ENCODE assay signal across 22 mouse cellular contexts in the genomic region with DNA sequence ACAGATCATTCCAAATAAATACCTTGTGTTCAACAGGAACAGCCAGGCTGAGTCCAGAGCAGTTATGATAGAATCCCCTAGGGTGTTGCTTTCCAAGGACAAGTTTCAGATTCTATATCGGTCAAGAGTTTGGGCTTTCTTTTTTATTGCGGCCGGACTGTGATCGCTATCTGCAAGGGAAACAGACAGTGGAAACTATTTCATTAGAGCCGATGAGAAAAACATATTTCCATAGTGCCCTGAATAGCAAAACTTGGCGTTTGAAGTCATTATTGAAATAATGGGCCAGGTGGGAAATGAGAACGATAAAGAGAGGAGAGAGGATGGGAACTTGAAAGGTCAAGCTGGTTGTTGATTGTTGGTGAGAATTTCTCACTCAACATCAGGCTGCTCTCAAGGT.
DNase-seq lines count a peak whose midpoint lies in the region.
"Had no signal": no experiment of that assay in that cellular context is flagged by ENCODE, and none has a peak within 500 bp of the region (broad histone marks: within the 10 kb centered on the region; RNA-seq: fewer than 3 reads in every experiment).

No protein-coding gene starts in this region.

- no peaks in the 10 kb centered on the region for H3K4me1 ChIP-seq in heart, embryonic 10.5 days
- H3K4me1 ChIP-seq in brown adipose tissue, adult 24 weeks (ENCODE audit: control insufficient read depth, insufficient read depth, insufficient read length, low read length) = peaks cover 7% of the 10 kb centered on the region; the same call in 1 of the 2 replicates
- H3K4me1 ChIP-seq: embryonic facial prominence, embryonic 10.5 days; forebrain, embryonic 15.5 days; heart, embryonic 15.5 days; limb, embryonic 13.5 days; liver, embryonic 12.5 days had no signal

- H3K9me3 ChIP-seq in heart, embryonic 10.5 days = no peaks in the 10 kb centered on the region
- H3K9me3 ChIP-seq: forebrain, embryonic 15.5 days; heart, embryonic 15.5 days; limb, embryonic 13.5 days; liver, embryonic 12.5 days had no signal

- no peak overlapping the region for H3K27ac ChIP-seq in heart, embryonic 10.5 days
- H3K27ac ChIP-seq in brown adipose tissue, adult 24 weeks (replicated peaks; ENCODE audit: low read depth, low read length) = peak overlapping the region; percentile 67
- H3K27ac ChIP-seq: embryonic facial prominence, embryonic 10.5 days; forebrain, embryonic 15.5 days; heart, embryonic 15.5 days; hindbrain, postnatal 0 days; layer of hippocampus, adult 2 months; limb, embryonic 13.5 days; liver, embryonic 12.5 days had no signal

- H3K27me3 ChIP-seq in heart, embryonic 10.5 days (ENCODE audit: insufficient read depth, poor library complexity, severe bottlenecking) = no peaks in the 10 kb centered on the region
- H3K27me3 ChIP-seq: forebrain, embryonic 15.5 days; heart, embryonic 15.5 days; limb, embryonic 13.5 days; liver, embryonic 12.5 days had no signal

- WGBS in heart, embryonic 10.5 days = 82% methylated on average over 7 of the region's 7 CpGs

- no peaks in the 10 kb centered on the region for H3K36me3 ChIP-seq in heart, embryonic 10.5 days
- H3K36me3 ChIP-seq: embryonic facial prominence, embryonic 10.5 days; forebrain, embryonic 15.5 days; heart, embryonic 15.5 days; limb, embryonic 13.5 days; liver, embryonic 12.5 days had no signal

- peak; percentile 9 to 59 for DNase-seq in adrenal gland, adult (ENCODE audit: inconsistent age in 2 of 2, low spot score in 1 of 2)
- no peak for DNase-seq in adrenal gland, postnatal 4 days (ENCODE audit: low spot score in 2 of 2)
- peak; percentile 74 for DNase-seq in heart, adult 8-10 months (ENCODE audit: low spot score)
- DNase-seq in heart, embryonic 10.5 days (ENCODE audit: low spot score) = no peak
- DNase-seq in kidney, postnatal 25 days = peak; percentile 21 to 52
- DNase-seq in layer of hippocampus, adult 9-11 months = no peak
- DNase-seq: adrenal gland, postnatal 25 days; cerebellum, adult 11 months; cerebellum, postnatal 10 days; gastrocnemius, postnatal 36 days; layer of hippocampus, postnatal 36 days; lung, adult 18-20 months; lung, postnatal 10 days; thymus, postnatal 36 days had no signal

- no peak overlapping the region for H3K4me3 ChIP-seq in heart, embryonic 10.5 days
- H3K4me3 ChIP-seq in brown adipose tissue, adult 24 weeks (ENCODE audit: insufficient read depth, low read depth, low read length) = no peak overlapping the region
- H3K4me3 ChIP-seq: embryonic facial prominence, embryonic 10.5 days; forebrain, embryonic 15.5 days; heart, embryonic 15.5 days; layer of hippocampus, adult 2 months; limb, embryonic 13.5 days; liver, embryonic 12.5 days had no signal

Comparison
In these comparisons a context has a peak if more than half of its experiments do, and no peak if none do; other contexts are left out.
1. DNase-seq: peak in adrenal gland, adult (2 of 2), heart, adult 8-10 months (single experiment) and kidney, postnatal 25 days (2 of 2); none in adrenal gland, postnatal 4 days (0 of 2), heart, embryonic 10.5 days (single experiment) and layer of hippocampus, adult 9-11 months (single experiment).